8 mouse cellular contexts compared by ENCODE assay signal in the genomic region with DNA sequence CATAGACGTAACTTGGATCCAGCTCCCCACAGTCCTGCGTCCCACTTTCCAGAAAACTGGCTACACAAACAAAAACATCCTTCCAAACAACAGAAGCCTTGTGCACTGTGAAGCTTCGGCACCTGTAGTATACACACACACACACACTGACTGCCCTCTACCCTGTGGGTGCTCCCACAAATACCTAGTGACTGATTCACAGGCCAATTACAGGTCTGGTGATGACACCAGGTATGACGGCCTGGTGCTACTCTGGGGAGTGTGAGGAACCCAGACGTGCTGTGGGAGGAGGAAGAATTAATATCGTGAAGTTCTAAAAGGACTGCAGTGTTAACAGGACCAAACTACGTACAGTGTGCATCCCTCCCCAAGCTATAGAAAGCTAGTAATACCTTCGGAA. TPM values are rescaled to one million over a fixed set of nuclear protein-coding genes. Genes with fewer than 3 reads are reported as not detected.
DNase-seq lines count a peak whose midpoint lies in the region; ATAC-seq lines count a peak whose summit lies in the region.

No protein-coding gene starts in this region.

- DNase-seq in heart, postnatal 4 days = no peak
- DNase-seq in embryonic facial prominence, embryonic 11.5 days (ENCODE audit: low spot score) = no peak
- no peak for DNase-seq in layer of hippocampus, postnatal 25 days (ENCODE audit: extremely low spot score in 1 of 2, low spot score in 1 of 2)
- DNase-seq in spleen, adult 12 weeks (ENCODE audit: low spot score) = no peak

- no peak overlapping the region; the same call in 1 of the 2 replicates for H3K4me3 ChIP-seq in heart, embryonic 16.5 days (ENCODE audit: low read length)
- H3K4me3 ChIP-seq in embryonic facial prominence, embryonic 11.5 days (ENCODE audit: low read depth, low read length) = peak overlapping the region; percentile 93
- peak overlapping the region; percentile 79 for H3K4me3 ChIP-seq in hindbrain, embryonic 15.5 days
- peak overlapping the region; percentile 95 for H3K4me3 ChIP-seq in midbrain, embryonic 12.5 days

- peak overlapping the region; percentile 87 for H3K4me2 ChIP-seq in heart, embryonic 16.5 days (ENCODE audit: low read depth, low read length)
- peak overlapping the region; percentile 74 for H3K4me2 ChIP-seq in embryonic facial prominence, embryonic 11.5 days (ENCODE audit: low read depth, low read length)
- peak overlapping the region; percentile 99 for H3K4me2 ChIP-seq in hindbrain, embryonic 15.5 days
- H3K4me2 ChIP-seq in midbrain, embryonic 12.5 days (replicated peaks) = peak overlapping the region; percentile 79

- H3K9me3 ChIP-seq in heart, embryonic 16.5 days (replicated peaks; ENCODE audit: control insufficient read depth, low read length) = no peaks in the 10 kb centered on the region
- no peaks in the 10 kb centered on the region for H3K9me3 ChIP-seq in embryonic facial prominence, embryonic 11.5 days (replicated peaks; ENCODE audit: control insufficient read depth, low read length)
- no peaks in the 10 kb centered on the region for H3K9me3 ChIP-seq in hindbrain, embryonic 15.5 days
- no peaks in the 10 kb centered on the region for H3K9me3 ChIP-seq in midbrain, embryonic 12.5 days

- H3K27me3 ChIP-seq in heart, embryonic 16.5 days (ENCODE audit: control insufficient read depth, insufficient read depth, low read length) = no peaks in the 10 kb centered on the region
- no peaks in the 10 kb centered on the region for H3K27me3 ChIP-seq in embryonic facial prominence, embryonic 11.5 days (ENCODE audit: control insufficient read depth, insufficient read depth, low read length)
- no peaks in the 10 kb centered on the region for H3K27me3 ChIP-seq in hindbrain, embryonic 15.5 days
- no peaks in the 10 kb centered on the region for H3K27me3 ChIP-seq in midbrain, embryonic 12.5 days

- H3K4me1 ChIP-seq in heart, embryonic 16.5 days (ENCODE audit: control insufficient read depth, insufficient read depth, low read length) = peaks cover 6% of the 10 kb centered on the region; the same call in 1 of the 2 replicates
- H3K4me1 ChIP-seq in embryonic facial prominence, embryonic 11.5 days (ENCODE audit: control insufficient read depth, insufficient read depth, low read length) = peaks cover 3% of the 10 kb centered on the region; the same call in 1 of the 2 replicates
- peaks cover 29% of the 10 kb centered on the region for H3K4me1 ChIP-seq in hindbrain, embryonic 15.5 days (replicated peaks)
- peaks cover 23% of the 10 kb centered on the region for H3K4me1 ChIP-seq in midbrain, embryonic 12.5 days

- ATAC-seq in heart, embryonic 16.5 days (replicated peaks; ENCODE audit: extremely low read depth, insufficient read depth, low FRiP score) = no peak
- no peak for ATAC-seq in embryonic facial prominence, embryonic 11.5 days (replicated peaks; ENCODE audit: insufficient number of reproducible peaks, low FRiP score, low TSS enrichment, low read depth)
- no peak for ATAC-seq in hindbrain, embryonic 15.5 days (ENCODE audit: low FRiP score, low read depth)
- ATAC-seq in midbrain, embryonic 12.5 days (ENCODE audit: low FRiP score, low read depth) = no peak
- no peak for ATAC-seq in megakaryocyte progenitor cell, adult 5-6 weeks (replicated peaks; ENCODE audit: poor library complexity)

- no peak overlapping the region for H3K27ac ChIP-seq in heart, embryonic 16.5 days (ENCODE audit: low read length)
- H3K27ac ChIP-seq in embryonic facial prominence, embryonic 11.5 days (replicated peaks; ENCODE audit: low read depth, low read length) = no peak overlapping the region
- H3K27ac ChIP-seq in hindbrain, embryonic 15.5 days (replicated peaks) = no peak overlapping the region
- H3K27ac ChIP-seq in midbrain, embryonic 12.5 days (replicated peaks) = no peak overlapping the region

- H3K36me3 ChIP-seq in heart, embryonic 16.5 days (ENCODE audit: control insufficient read depth, insufficient read depth) = 0 out of 2 replicates have a peak, but pooled peaks cover 2% of the 10 kb centered on the region
- H3K36me3 ChIP-seq in embryonic facial prominence, embryonic 11.5 days (replicated peaks; ENCODE audit: control insufficient read depth, insufficient read depth, low read depth, low read length) = no peaks in the 10 kb centered on the region
- H3K36me3 ChIP-seq in hindbrain, embryonic 15.5 days = no peaks in the 10 kb centered on the region
- H3K36me3 ChIP-seq in midbrain, embryonic 12.5 days = peaks cover 17% of the 10 kb centered on the region

- H3K9ac ChIP-seq in heart, embryonic 16.5 days (ENCODE audit: low read length) = no peak overlapping the region; the same call in 1 of the 2 replicates
- peak overlapping the region; percentile 91 for H3K9ac ChIP-seq in embryonic facial prominence, embryonic 11.5 days (replicated peaks; ENCODE audit: low read length)
- peak overlapping the region; percentile 70; the same call in 1 of the 2 replicates for H3K9ac ChIP-seq in hindbrain, embryonic 15.5 days
- peak overlapping the region; percentile 93 for H3K9ac ChIP-seq in midbrain, embryonic 12.5 days (replicated peaks)

- WGBS in heart, embryonic 16.5 days = 56% methylated on average over 8 of the region's 8 CpGs
- 37% methylated on average over 8 of the region's 8 CpGs for WGBS in embryonic facial prominence, embryonic 11.5 days
- 27% methylated on average over 8 of the region's 8 CpGs for WGBS in hindbrain, embryonic 15.5 days
- WGBS in midbrain, embryonic 12.5 days = 40% methylated on average over 8 of the region's 8 CpGs

RNA-seq across cellular contexts. Expression of a gene that starts 1.8 kb away (rescaled TPM):
- 4.1 and 4.7 TPM in 2 replicates for polyA plus RNA-seq in heart, embryonic 16.5 days (2015; fragmentation: Nextera tagmentation; extraction: Ambion mirVana)
- total RNA-seq in heart, postnatal 4 days (2021) = 1 to 10 TPM; 5.3 to 5.8 TPM
- polyA plus RNA-seq in embryonic facial prominence, embryonic 11.5 days (2014; fragmentation: Nextera tagmentation; extraction: Ambion mirVana) = 15.3 and 15.7 TPM in 2 replicates
- 3.4 and 3.9 TPM in 2 replicates for polyA plus RNA-seq in hindbrain, embryonic 15.5 days (2015; fragmentation: Nextera tagmentation; extraction: Ambion mirVana)
- polyA plus RNA-seq in midbrain, embryonic 12.5 days (2016; fragmentation: Nextera tagmentation; extraction: Ambion mirVana) = 17.7 and 18.1 TPM in 2 replicates
- total RNA-seq in layer of hippocampus, postnatal 25 days (2021) = 1 to 10 TPM; 4.3 to 4.5 TPM
- 26.7 and 28.5 TPM in 2 replicates for total RNA-seq in megakaryocyte progenitor cell, adult 5-6 weeks (2015)
- 25.9 and 30.7 TPM in 2 replicates for total RNA-seq in megakaryocyte progenitor cell, adult 5-6 weeks (2017)
